Mouse (Mus musculus): ENCODE measurements around the gene Rassf8.

Gene Rassf8

DNA sequence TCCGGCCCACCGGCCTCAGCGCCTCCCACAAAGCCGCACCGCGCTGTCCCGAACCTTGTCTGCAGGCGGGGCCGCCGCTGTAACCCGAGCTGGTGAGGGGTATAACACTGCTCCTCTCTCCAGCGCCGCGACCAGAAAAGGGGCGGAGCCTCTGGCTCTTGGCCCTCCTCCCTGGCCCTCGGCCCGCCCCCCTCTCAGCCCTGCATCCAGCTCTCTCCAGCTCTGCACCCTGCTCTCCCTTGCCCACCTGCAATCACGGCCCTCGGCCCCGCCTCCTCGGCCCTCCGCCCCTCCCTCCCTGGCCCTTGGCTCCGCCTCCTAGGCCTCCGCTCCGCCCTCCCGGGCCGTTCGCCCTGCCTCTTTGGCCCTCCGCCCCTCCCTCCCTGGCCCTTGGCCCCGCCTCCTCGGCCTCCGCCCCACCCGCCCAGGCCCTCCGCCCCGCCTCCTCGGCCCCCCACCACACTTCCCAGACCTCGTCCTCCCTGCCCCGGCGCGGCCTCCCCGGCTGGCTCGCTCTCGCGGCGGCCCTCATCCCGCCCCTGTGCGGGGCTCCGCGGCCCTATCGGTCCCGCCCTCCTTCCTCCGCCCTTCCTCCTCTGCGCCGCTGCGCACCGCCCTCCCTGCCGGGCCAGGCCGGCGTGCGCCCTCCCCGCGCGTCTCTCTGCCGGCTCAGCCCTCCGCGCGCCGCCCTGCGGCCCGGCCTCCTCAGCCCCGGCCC, at the start of gene Rassf8:
Rassf8 (plus strand) TSS at position 617 of the 718 bp plus-strand sequence.
- DNase-seq (ENCODE audit: low spot score in 2 of 2), result peak; percentile 74 to 81

DNA sequence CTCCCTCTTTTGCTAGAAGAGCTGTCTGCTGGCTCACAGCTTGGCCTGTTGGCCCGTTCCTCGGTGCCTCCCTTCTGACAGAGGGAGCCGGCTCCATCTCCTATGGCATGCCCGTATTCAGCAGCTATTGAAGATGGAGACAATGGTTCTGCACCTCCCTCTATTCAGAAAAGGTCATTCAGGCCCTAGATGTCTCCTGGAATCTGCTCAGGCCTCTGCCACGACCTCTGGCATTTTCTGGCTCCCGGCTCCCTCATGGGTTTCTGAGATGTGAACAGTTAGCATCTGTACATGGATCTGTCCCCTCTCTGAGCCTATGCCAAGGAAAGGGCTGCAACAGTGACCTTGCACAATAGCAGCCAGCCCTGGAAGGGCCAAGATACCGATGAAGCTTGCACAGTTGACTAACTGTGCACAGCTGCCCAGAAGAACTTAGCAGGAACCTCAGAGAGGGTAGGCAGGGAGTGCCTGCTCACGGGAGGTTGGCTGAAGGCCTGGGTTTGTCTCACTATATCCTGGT, 45.5 kb upstream of the Rassf8 start:
- no peak for DNase-seq (ENCODE audit: low spot score in 2 of 2)

DNA sequence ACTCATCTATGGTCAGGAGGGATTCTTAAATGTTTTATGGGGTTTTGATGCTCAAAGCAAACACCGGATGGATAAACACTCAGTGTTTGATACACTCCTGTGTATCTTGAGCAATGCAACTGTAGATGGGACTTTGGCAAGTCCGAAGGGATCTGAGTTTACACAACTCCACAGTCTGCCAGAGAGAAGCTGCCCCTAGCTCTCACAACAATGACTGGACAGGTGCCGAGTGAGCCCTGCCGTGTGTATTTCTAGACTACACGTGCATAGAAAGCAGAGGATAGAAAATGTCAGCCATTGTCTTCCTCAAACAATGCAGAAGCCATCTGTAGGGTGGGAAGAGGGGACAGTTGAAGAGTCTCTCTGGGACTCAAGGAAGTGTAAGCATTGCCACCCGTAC, 42.9 kb upstream of the Rassf8 start:
- no peak for DNase-seq (ENCODE audit: low spot score in 2 of 2)

DNA sequence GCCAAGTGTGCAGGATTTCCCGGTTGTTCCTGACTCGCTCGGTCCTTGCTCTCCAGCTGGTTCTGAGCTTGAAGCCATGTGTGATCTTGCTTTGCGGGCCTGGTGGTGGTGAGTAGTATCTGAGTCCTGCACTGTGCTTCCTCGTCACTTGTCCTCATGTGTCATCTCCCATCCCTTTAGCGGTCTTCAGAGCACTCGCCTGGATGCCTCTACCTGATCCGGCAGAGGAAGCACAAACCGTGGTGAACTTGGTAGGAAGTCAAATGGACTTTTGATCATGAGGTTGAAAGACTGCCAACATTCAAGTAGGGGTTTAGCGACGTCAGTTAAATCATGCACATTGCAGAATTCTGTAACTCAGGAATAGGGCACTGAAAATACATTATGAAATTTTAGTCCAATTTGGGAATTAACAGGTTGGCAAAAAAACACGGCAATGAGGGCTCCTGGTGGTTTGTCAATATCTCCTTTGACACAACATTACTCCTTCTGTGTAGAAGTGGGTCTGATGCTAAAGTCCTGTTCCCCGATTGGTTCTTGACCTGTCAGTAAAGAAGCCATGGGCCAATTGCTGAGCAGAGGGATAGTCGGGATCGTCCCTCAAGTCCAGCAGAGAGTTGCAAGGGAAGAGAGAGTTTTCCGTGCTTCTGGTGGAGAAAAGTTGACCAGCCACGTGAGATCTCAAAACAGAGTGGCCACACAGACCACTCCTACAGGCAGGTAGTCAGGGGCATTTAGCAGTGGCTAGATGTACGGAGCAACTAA, 36.4 kb upstream of the Rassf8 start:
- DNase-seq (ENCODE audit: low spot score in 2 of 2), result no peak

DNA sequence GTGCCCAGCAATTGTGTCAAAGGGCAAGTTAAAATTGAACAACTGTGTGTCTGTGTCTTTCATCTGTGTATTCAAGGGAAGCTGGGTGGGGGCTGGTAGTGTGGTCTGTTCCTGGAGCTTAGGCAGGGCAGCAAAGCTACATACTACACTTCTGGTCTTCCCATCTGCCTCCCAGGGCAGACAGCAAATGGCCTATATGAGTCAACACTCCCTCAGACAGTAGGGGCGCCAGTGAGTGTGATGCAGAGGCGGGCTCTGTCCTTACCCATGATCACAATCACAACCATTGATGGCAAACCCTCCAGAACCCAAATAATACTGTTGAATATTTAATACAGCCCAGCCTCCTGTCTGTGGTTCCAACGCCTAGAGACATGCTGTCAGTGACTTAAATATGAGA, 35.8 kb upstream of the Rassf8 start:
- no peak for DNase-seq (ENCODE audit: low spot score in 2 of 2)

DNA sequence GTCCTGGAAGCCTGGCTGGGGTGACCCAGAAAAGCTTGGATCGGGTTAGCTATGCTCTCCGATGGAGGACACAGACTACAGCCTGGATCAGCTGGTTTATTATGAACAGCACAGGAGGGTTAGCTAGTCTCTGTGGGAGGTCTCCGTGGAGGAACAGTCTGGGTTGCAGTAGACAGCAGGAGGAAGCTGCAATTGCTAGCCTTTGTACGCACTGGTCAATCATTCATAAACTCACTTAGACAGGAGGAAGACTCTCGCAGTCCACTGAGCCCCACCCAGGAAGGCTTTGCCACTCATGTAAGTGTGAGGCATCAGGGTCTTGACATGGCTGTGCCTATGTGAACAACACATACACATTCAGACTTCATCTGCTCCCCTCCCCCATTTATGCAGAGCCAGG, 35.2 kb upstream of the Rassf8 start:
- DNase-seq (ENCODE audit: low spot score in 2 of 2), result no peak

DNA sequence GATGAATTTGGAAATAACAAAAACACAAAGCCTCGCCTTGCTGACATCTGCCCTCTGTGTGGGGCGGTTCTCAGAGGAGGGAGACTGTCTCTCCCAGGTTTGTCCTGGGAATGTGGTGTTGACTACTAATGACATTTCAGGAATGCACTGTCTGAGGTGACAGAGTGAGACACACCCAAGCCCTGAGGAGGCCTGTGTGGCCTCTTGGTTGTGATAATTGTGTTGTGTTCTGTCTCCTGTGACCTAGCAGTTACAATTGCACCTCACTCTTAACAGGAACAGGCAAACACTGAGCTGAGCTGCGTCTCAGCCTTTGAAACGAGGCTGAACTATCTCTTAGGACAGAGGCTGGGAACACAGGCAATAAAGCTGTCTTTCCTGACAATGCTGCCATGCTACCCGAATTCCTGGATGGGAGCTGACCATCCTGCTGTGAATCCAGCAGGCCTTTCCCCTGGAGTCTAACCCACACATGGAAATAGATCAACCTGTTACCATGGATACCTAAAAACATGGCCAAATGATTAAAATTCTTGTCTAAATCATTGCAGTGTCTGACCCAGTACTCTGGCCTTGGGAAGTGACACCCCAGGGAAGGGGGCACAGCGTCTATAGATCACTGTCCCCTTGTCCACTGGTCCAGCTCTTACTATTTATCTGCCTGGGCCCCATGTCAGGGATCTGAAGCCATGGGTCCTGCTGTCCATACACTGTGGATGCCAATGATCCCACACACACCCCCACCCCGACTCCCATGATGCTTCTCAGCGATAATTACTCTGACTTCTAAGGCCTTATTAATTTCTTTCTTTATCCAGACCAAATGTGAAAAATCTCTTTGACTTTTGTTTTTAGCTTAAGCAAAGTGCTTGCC, 33.1 kb upstream of the Rassf8 start:
- DNase-seq (ENCODE audit: low spot score in 2 of 2), result no peak

DNA sequence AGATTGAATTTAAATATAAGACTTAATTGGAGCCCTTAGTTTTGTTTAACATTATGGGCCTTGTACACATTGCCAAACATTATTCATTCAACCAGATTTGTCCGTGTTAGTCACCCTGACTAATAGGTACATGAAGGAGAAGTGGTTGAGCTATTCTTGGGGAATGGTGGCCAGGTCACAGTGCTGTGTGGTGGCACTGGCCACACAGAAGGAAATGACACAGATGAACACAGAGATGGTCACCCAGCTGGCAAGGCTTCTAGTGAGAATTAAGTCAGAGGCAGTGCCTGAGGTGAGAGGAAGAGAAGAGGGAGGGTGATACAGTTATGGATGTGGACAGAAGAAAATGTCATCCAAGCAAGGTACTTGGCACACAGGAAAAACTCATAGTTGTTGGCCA, 32.4 kb upstream of the Rassf8 start:
- no peak for DNase-seq (ENCODE audit: low spot score in 2 of 2)

DNA sequence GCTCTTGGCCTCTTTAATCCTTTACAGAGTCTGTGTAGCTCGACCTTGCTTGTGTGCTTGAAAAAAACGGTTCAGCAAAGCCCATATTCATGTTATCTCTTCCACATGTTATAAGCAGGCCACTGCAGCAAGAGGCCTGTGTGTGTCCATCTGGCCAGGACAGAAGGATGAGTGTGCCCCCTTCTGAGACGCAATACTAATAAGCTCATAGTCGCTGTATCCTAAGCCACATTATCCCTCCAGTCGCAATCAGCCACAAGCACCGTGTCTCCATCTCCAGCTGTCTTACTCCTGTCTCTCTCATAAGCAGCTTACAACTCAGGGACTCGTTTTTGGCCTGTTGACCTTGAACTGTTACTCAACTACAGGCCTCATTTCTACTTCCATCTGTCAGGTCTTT, 24.0 kb upstream of the Rassf8 start:
- no peak for DNase-seq (ENCODE audit: low spot score in 2 of 2)

DNA sequence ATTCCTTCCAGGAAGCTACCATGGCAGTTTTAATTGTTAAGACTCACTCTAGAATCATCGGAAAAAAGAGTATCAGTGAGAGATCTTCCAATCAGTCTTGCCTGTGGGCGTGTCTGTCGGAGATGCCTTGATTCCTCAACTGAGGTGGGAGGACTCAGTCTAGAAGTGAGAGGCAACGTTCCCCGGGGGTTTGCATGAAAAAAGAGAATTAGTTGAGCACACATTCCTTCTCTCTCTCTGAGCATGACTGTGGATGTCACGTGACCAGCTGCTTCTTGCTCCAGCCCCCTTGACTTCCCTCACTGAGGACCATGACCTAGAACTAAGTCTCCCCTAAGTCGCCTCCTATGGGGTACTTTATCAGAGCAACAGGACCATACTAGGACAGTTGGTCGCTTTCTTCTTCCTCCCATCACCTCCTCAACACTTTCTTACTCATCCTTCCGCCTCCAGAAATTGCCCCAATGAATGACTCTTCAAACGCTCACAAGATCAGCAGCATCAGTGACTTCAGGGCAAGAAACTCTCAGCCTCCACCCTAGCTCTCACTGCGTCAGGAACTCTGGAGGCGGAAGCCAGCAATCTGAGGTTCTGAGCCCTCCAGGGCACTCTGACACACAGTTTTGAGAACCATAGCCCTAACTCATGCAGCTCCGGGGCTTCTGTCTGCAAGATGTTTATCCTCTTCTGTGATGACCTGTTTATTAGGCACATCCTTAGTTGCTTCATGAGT, 23.3 kb upstream of the Rassf8 start:
- DNase-seq (ENCODE audit: low spot score in 2 of 2), result no peak

DNA sequence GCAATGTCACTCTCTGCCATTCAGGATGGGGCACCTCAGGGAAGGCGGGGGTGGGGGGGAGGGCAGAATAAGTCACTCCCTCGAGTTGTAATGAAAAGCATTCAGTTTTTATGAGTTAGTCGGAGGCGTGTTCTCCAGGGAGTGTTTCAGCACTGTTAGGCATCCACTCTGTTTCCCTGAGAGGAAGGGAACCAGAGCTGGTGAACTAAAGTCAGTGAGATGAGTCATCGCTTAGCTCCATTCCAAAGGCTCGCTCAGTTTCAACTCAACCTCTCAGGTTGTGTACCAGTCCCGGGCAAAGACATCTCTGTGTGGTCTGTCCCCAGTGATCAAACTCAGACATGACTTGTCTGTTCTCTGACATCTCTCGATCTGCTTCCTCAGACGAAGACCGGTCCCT, 20.7 kb upstream of the Rassf8 start:
- DNase-seq (ENCODE audit: low spot score in 2 of 2), result no peak

DNA sequence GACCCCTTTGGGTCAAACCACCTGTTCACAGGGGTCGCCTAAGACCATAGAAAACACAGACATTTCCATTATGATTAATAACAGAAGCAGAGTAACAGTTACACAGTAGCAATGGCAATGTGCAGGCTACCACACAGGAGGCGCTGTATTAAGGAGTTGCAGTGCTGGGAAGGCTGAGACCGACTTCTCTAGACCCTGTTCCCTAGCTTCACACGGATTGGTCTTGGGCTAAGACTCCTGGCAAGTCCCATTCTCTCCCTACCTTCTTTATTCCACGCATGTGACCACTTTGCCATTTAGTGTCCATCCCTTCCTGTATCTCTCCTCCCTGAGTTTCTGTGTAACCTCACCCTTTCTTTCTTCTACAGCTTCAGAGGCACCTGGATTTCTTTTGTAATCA, 19.6 kb upstream of the Rassf8 start:
- DNase-seq (ENCODE audit: low spot score in 2 of 2), result no peak

DNA sequence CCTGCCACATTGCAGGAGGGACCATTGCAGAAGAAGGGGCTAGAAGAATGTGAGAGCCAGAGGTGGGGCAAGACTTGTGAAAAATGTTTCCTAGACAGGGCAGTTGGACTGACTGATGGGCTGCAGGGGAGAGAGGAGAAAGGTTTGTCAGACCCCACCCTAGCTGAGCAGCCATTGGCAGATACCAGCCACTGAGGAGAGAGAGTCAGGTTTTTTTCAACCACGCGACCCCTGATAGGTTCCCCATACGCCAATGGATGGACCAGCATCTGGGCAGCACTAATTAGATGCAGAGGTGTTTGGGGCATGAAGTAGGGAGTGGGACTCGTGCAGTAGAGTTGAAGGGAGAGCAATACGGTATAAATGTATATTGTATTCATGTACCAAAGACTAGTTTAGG, 13.7 kb upstream of the Rassf8 start:
- no peak for DNase-seq (ENCODE audit: low spot score in 2 of 2)

DNA sequence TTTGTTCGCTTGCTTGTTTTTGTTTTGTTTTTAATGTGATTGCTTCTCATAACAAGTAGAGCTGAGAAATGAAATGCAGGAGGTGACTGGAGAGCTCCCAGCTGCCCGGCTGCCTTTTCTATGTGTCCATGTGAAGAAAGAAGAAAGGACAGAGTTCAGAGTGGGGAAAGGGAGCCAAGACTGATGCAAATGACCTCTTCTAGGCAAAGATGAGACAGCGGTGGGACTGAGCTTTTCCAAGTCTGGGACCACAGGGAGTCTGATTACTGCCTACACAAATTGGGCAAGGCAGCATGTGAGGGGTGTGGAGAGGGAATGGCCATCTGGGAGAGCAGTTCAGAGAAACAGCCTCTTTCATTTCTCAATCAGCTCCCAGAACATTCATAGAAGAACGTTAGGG, 13.3 kb upstream of the Rassf8 start:
- no peak for DNase-seq (ENCODE audit: low spot score in 2 of 2)

DNA sequence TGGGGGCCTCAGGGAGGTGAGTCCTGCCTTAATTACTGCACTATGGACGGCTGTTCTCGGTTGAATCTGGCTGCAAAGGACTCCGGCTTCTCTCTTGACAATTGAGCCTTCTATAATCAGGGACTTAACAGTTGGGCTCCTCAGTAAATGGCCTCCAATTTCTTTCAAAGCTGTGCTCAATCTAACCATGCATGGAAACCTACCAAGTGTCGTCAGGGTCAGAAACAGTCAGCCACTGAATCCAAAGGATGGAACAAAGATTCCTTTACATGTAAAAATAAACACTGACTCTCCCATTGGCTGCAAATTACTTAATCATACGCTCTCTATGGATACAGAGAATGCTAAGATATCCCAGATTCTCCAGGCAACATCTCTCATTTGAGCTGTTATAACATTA, 12.6 kb upstream of the Rassf8 start:
- DNase-seq (ENCODE audit: low spot score in 2 of 2), result no peak

DNA sequence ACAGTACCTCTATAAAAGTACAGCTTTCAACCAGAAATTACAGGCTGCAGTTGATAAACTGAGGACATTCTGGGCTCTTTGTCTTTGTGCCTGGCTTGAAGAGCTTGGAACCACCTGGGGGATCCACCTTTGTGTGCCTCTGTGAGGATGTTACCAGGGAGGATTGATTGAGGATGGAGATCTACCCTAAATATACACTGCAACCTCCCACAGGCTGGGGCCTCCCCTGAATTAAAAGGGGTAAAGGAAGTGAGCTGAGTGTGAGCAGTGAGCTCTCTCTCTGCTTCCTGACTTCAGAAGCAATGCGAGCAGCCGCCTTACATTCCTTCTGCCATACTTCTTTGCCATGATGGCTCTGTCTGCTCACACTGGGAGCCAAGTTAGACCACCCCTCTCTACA, 10.4 kb upstream of the Rassf8 start:
- no peak for DNase-seq (ENCODE audit: low spot score in 2 of 2)

DNA sequence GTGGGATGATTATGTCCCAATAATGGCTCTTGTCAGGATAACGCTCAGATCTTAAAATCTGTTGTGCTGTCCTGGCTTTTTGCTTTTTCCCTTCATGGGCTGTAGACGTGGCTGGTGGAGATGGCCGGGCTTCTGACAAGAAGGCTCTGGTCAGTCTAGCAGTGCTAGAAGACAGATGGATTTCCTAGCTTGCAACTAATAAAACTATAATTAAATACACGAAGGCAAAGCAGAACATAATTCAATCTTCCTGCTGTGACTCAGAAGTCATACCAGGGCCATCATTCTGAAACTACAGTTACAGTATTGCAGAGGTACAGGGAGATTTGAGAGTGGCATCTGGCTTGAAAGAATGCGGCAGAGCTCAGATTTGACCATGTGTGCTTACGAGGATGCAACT, 7.3 kb upstream of the Rassf8 start:
- DNase-seq (ENCODE audit: low spot score in 2 of 2), result no peak

DNA sequence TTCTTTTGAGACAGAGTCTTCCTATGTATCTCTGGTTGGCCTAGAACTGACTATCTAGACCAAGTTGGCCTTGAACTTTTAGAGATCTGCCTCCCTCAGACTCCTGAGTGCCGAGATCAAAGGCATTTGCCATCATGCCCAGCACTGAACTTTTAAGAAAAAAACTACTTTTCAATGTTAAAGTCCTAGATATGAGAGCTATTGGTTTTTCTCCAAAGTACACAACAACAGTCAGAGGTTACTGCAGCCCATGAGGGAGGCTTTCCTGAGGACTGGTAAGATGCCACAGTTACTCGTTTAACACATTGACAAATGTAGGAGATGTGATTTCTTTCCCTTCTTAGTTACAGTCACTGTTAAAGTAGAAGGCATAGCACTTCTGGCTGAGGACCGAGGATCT, 6.5 kb upstream of the Rassf8 start:
- no peak for DNase-seq (ENCODE audit: low spot score in 2 of 2)

DNA sequence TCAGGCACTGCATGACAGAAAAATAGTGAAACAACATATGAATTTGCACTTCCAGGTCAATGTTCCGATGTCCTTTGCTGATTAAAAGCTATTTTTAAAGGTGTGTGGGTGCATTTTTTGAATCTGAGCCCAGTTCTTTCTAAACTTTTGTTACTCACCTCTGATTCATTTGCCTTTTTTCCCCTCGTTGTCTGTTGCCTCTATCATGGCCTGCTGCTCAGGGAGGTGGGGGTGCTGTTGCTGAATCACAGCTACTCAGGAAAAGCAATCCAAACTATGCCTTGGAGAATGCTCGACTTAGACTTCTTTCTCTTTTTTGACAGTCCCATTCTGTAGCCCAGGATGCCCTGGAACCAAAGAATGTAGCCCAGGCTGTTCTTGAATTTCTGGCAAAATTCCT, 1.3 kb upstream of the Rassf8 start:
- DNase-seq (ENCODE audit: low spot score in 2 of 2), result no peak

DNA sequence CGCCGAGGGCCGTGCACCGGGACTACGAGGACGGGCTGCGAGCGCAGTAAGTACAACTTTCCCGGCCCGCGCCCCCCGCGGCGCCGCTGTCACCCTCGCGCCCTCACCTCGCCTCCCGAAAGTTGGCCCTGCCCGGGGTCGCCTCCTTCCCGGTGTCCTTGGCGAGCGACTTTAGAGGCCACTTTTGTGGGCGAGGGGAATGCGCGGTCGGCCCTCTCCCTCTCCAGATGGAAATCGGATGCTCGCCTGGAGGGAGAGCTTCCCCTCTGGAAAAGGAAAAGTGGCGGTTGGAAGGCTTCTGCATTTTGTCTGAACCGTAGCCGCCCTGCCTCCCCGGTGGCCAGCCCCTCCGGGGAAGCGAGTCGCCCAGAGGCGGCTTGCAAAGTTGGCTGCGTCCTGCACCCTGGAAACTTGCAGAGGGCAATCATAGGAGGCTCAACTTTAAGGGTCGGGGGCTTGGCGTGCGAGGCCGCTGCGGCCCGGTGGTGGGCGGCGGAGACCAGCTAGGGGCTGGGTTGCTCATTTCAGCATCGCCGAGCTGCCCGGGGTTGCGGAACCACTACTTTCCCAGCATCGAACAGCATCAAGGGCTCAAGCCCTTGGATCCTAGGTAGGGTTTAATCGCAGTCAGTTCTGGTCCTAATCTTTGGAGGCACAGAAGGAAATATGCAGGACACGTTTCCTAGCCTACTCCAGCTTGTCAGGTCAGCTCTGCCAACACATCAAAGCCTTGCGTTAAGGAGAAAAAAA, 548 bp downstream of the Rassf8 start:
- DNase-seq (ENCODE audit: low spot score in 2 of 2), result peak in 1 of 2 experiments; percentile 27

Measured in frontal cortex, postnatal 10 days (tissue).